Mouse (Mus musculus) left cerebral cortex, postnatal 25 days (tissue): Measurements from ENCODE around the gene Ssx2ip. TPM values are rescaled to one million over a fixed set of nuclear protein-coding genes. Genes with fewer than 3 reads are reported as not detected.

Source experiments
- DNase-seq, 2 experiments: peaks; one replicate each; pipeline ENCODE4 v3.0.0; 2022; ENCODE audit warnings: low spot score in 2 of 2, mixed read lengths in 1 of 2
- intact Hi-C: fragments of 180-260 bp; cut with DNase I; formaldehyde crosslinking; loops from one replicate; pipeline ENCODE4 v1.15.1; 2025
- total RNA-seq, 2 experiments: library from RNA; stranded (reverse); gene quantifications; 2 replicates each; pipeline ENCODE4 v1.2.3; 2021

Ssx2ip gene
- total RNA-seq, 2 experiments from 2014 or later = 97.0 to 97.3 TPM

GRCm38 (mm10) chr3:146397847-146398246, 6.6 kb upstream of the Ssx2ip start:
- intact Hi-C loops = no loop called here
- DNase-seq = no peak

- intact Hi-C loops = no loop called here
- DNase-seq = peak in 1 of 2 experiments; percentile 83
Measured at GRCm38 (mm10) chr3:146399203-146399602, 5.2 kb upstream of the Ssx2ip start.

GRCm38 (mm10) chr3:146403770-146404169, 672 bp upstream of the Ssx2ip start:
- intact Hi-C loops = no loop called here
- no peak for DNase-seq

GRCm38 (mm10) chr3:146405213-146406006, 968 bp downstream of the Ssx2ip start:
- no peak for DNase-seq
- intact Hi-C loops = loop anchor here (2.0 kb wide), 1 partner anchor 61 kb away; no protein-coding TSS in a partner anchor

GRCm38 (mm10) chr3:146406007-146406341, 1.5 kb downstream of the Ssx2ip start:
- intact Hi-C loops = loop anchor here (2.0 kb wide), 1 partner anchor 61 kb away; no protein-coding TSS in a partner anchor
- DNase-seq = no peak

- no peak for DNase-seq
- intact Hi-C loops = loop anchor here (2.0 kb wide), 1 partner anchor 62 kb away; no protein-coding TSS in a partner anchor
Measured at GRCm38 (mm10) chr3:146407086-146407721, 2.8 kb downstream of the Ssx2ip start.

- DNase-seq = no peak
- intact Hi-C loops = no loop called here
Measured at GRCm38 (mm10) chr3:146410114-146410513, 5.7 kb downstream of the Ssx2ip start.

GRCm38 (mm10) chr3:146412008-146412407, 7.6 kb downstream of the Ssx2ip start:
- DNase-seq = no peak
- intact Hi-C loops = no loop called here

GRCm38 (mm10) chr3:146412480-146412879, 8.0 kb downstream of the Ssx2ip start:
- intact Hi-C loops = no loop called here

GRCm38 (mm10) chr3:146413016-146413415, 8.6 kb downstream of the Ssx2ip start:
- DNase-seq = peak in 1 of 2 experiments; percentile 62

More at GRCm38 (mm10) chr3:146412480-146412879, 8.0 kb downstream of the Ssx2ip start:
- no peak for DNase-seq

GRCm38 (mm10) chr3:146413992-146414391, 9.6 kb downstream of the Ssx2ip start:
- intact Hi-C loops = no loop called here

More at GRCm38 (mm10) chr3:146413016-146413415, 8.6 kb downstream of the Ssx2ip start:
- intact Hi-C loops = no loop called here

GRCm38 (mm10) chr3:146414555-146414954, 10.1 kb downstream of the Ssx2ip start:
- no peak for DNase-seq
- intact Hi-C loops = no loop called here

More at GRCm38 (mm10) chr3:146413992-146414391, 9.6 kb downstream of the Ssx2ip start:
- DNase-seq = no peak

GRCm38 (mm10) chr3:146417873-146418272, 13.4 kb downstream of the Ssx2ip start:
- no peak for DNase-seq
- intact Hi-C loops = no loop called here

- intact Hi-C loops = no loop called here
- DNase-seq = no peak
Measured at GRCm38 (mm10) chr3:146418901-146419300, 14.5 kb downstream of the Ssx2ip start.

GRCm38 (mm10) chr3:146419534-146419933, 15.1 kb downstream of the Ssx2ip start:
- DNase-seq = no peak
- intact Hi-C loops = no loop called here

- DNase-seq = no peak
- intact Hi-C loops = no loop called here
Measured at GRCm38 (mm10) chr3:146419992-146420537, 15.6 kb downstream of the Ssx2ip start.

- intact Hi-C loops = no loop called here
- DNase-seq = no peak
Measured at GRCm38 (mm10) chr3:146421787-146422186, 17.3 kb downstream of the Ssx2ip start.

- no peak for DNase-seq
- intact Hi-C loops = no loop called here
Measured at GRCm38 (mm10) chr3:146423710-146424109, 19.3 kb downstream of the Ssx2ip start.

- no peak for DNase-seq
- intact Hi-C loops = no loop called here
Measured at GRCm38 (mm10) chr3:146424306-146424900, 20.0 kb downstream of the Ssx2ip start.

- intact Hi-C loops = no loop called here
- DNase-seq = no peak
Measured at GRCm38 (mm10) chr3:146425902-146426301, 21.5 kb downstream of the Ssx2ip start.
